Comparison of ENCODE assay signal across 11 mouse cellular contexts in genomic region chr8:87645371-87645770, GRCm38 (mm10).
A peak's percentile ranks its signal among the peaks of the same experiment; 100 is the strongest.
DNase-seq lines count a peak whose midpoint lies in the region; ATAC-seq lines count a peak whose summit lies in the region.
"Had no signal": no experiment of that assay in that cellular context is flagged by ENCODE, and none has a peak within 500 bp of the region (broad histone marks: within the 10 kb centered on the region; RNA-seq: fewer than 3 reads in every experiment).

No protein-coding gene starts in this region.

- H3K4me1 ChIP-seq in neural tube, embryonic 13.5 days (replicated peaks): peaks cover 35% of the 10 kb centered on the region
- peaks cover 27% of the 10 kb centered on the region for H3K4me1 ChIP-seq in hindbrain, embryonic 13.5 days (replicated peaks)
- peaks cover 20% of the 10 kb centered on the region for H3K4me1 ChIP-seq in neural tube, embryonic 15.5 days
- H3K4me1 ChIP-seq: heart, embryonic 10.5 days had no signal

- WGBS in neural tube, embryonic 13.5 days: 20% methylated on average over 6 of the region's 6 CpGs
- WGBS in hindbrain, embryonic 13.5 days: 22% methylated on average over 6 of the region's 6 CpGs
- 15% methylated on average over 6 of the region's 6 CpGs for WGBS in neural tube, embryonic 15.5 days

- H3K9me3 ChIP-seq in neural tube, embryonic 13.5 days: no peaks in the 10 kb centered on the region
- H3K9me3 ChIP-seq in hindbrain, embryonic 13.5 days: no peaks in the 10 kb centered on the region
- no peaks in the 10 kb centered on the region for H3K9me3 ChIP-seq in neural tube, embryonic 15.5 days (replicated peaks)
- H3K9me3 ChIP-seq: heart, embryonic 10.5 days had no signal

- no peaks in the 10 kb centered on the region for H3K27me3 ChIP-seq in neural tube, embryonic 13.5 days
- H3K27me3 ChIP-seq in hindbrain, embryonic 13.5 days: no peaks in the 10 kb centered on the region
- 0 out of 2 replicates have a peak, but pooled peaks cover 3% of the 10 kb centered on the region for H3K27me3 ChIP-seq in neural tube, embryonic 15.5 days (replicated peaks)

- no peak overlapping the region for H3K4me2 ChIP-seq in neural tube, embryonic 13.5 days
- H3K4me2 ChIP-seq in hindbrain, embryonic 13.5 days: no peak overlapping the region
- no peak overlapping the region for H3K4me2 ChIP-seq in neural tube, embryonic 15.5 days

- H3K4me3 ChIP-seq in neural tube, embryonic 13.5 days: no peak overlapping the region
- no peak overlapping the region for H3K4me3 ChIP-seq in hindbrain, embryonic 13.5 days
- no peak overlapping the region for H3K4me3 ChIP-seq in neural tube, embryonic 15.5 days (replicated peaks)
- H3K4me3 ChIP-seq: heart, embryonic 10.5 days had no signal

- H3K36me3 ChIP-seq in neural tube, embryonic 13.5 days: no peaks in the 10 kb centered on the region
- no peaks in the 10 kb centered on the region for H3K36me3 ChIP-seq in hindbrain, embryonic 13.5 days
- H3K36me3 ChIP-seq in neural tube, embryonic 15.5 days: no peaks in the 10 kb centered on the region
- H3K36me3 ChIP-seq: heart, embryonic 10.5 days had no signal

- H3K9ac ChIP-seq in neural tube, embryonic 13.5 days: no peak overlapping the region
- H3K9ac ChIP-seq in hindbrain, embryonic 13.5 days: no peak overlapping the region
- H3K9ac ChIP-seq in neural tube, embryonic 15.5 days (replicated peaks): no peak overlapping the region
- H3K9ac ChIP-seq: liver, postnatal 0 days had no signal

- no peak for DNase-seq in neural tube, embryonic 10.5 days (ENCODE audit: extremely low spot score, low spot score)
- peak; percentile 97 for DNase-seq in cerebellum, postnatal 14 days
- no peak for DNase-seq in testis, postnatal 10 days (ENCODE audit: low spot score)
- no peak for DNase-seq in embryo, embryonic 10.5 days (ENCODE audit: low spot score)
- DNase-seq: kidney, adult 8-10 months; liver, postnatal 0 days; thymus, adult 2 months had no signal

- peak overlapping the region; percentile 76 for H3K27ac ChIP-seq in neural tube, embryonic 13.5 days (replicated peaks)
- H3K27ac ChIP-seq in hindbrain, embryonic 13.5 days: peak overlapping the region; percentile 79
- peak overlapping the region; percentile 60 for H3K27ac ChIP-seq in neural tube, embryonic 15.5 days (replicated peaks)
- H3K27ac ChIP-seq: heart, embryonic 10.5 days had no signal

- peak; percentile 88 for ATAC-seq in neural tube, embryonic 13.5 days (ENCODE audit: low read depth)
- peak; percentile 79 for ATAC-seq in hindbrain, embryonic 13.5 days (ENCODE audit: low FRiP score)
- ATAC-seq in neural tube, embryonic 15.5 days (ENCODE audit: low FRiP score): peak; percentile 84
- ATAC-seq: liver, postnatal 0 days had no signal

Comparison
In these comparisons a context has a peak if more than half of its experiments do, and no peak if none do; other contexts are left out.
1. DNase-seq: peak in cerebellum, postnatal 14 days (2 of 2); none in neural tube, embryonic 10.5 days (single experiment), testis, postnatal 10 days (single experiment) and embryo, embryonic 10.5 days (single experiment).
2. Peak in every context shown above with its lines, with median percentiles within 50 percentile points of each other: ATAC-seq and H3K27ac ChIP-seq.